Mouse (Mus musculus) limb, embryonic 14.5 days (tissue): ENCODE measurements at regions not wholly inside any gene's neighbourhood (a gene's known extent, or its start where the extent isn't known, plus 50 kb on each side); places are given as distances from the start of the nearest gene placed in this dataset.
A peak's percentile ranks its signal among the peaks of the same experiment; 100 is the strongest.

Experiments
- ATAC-seq: fragments of 200-750 bp; cut with Nextera tagmentation; 2 replicates; pipeline ENCODE4 v1.8.0; 2017; ENCODE audit warnings: low read depth, moderate number of reproducible peaks, moderate TSS enrichment; ENCODE audit not compliant: low FRiP score
- DNase-seq: peaks from one replicate; pipeline ENCODE4 v3.0.0-alpha.2; 2015; ENCODE audit warnings: low spot score
- H3K27ac ChIP-seq: fragments of 300-500 bp; sonication (generic); replicated peaks from 2 replicates; pipeline ENCODE4 v1.5.1; 2014; ENCODE audit warnings: low read depth, mild to moderate bottlenecking, low read length, moderate library complexity, mixed read lengths
- H3K27me3 ChIP-seq: fragments of 300-500 bp; sonication (generic); 2 replicates; pipeline ENCODE4 v1.6.1; 2014; ENCODE audit warnings: low read length, mixed read lengths; ENCODE audit not compliant: control insufficient read depth, insufficient read depth
- H3K36me3 ChIP-seq: fragments of 300-500 bp; sonication (generic); 2 replicates; pipeline ENCODE4 v1.6.1; 2014; ENCODE audit warnings: mild to moderate bottlenecking, low read length, moderate library complexity, mixed read lengths; ENCODE audit not compliant: control insufficient read depth, insufficient read depth
- H3K4me1 ChIP-seq: fragments of 300-500 bp; sonication (generic); 2 replicates; pipeline ENCODE4 v1.6.1; 2014; ENCODE audit warnings: antibody characterized with exemption, low read length, mixed read lengths; ENCODE audit not compliant: control insufficient read depth, insufficient read depth
- H3K4me2 ChIP-seq: fragments of 300-500 bp; sonication (generic); replicated peaks from 2 replicates; pipeline ENCODE4 v1.6.1; 2014; ENCODE audit warnings: low read depth, mild to moderate bottlenecking, low read length, moderate library complexity; ENCODE audit not compliant: severe bottlenecking
- H3K4me3 ChIP-seq: fragments of 300-500 bp; sonication (generic); replicated peaks from 2 replicates; pipeline ENCODE4 v1.5.1; 2014; ENCODE audit warnings: low read length
- H3K9ac ChIP-seq: fragments of 300-500 bp; sonication (generic); 2 replicates; pipeline ENCODE4 v1.6.1; 2014; ENCODE audit warnings: mild to moderate bottlenecking, low read depth, low read length, moderate library complexity; ENCODE audit not compliant: severe bottlenecking
- H3K9me3 ChIP-seq: fragments of 300-500 bp; sonication (generic); 2 replicates; pipeline ENCODE4 v1.6.1; 2016; ENCODE audit warnings: low read length; ENCODE audit not compliant: control insufficient read depth
- POLR2A ChIP-seq: fragments of 200-500 bp; IDR thresholded peaks from 2 replicates; pipeline ENCODE4 v1.8.0; 2012; ENCODE audit warnings: inconsistent platforms, mild to moderate bottlenecking, moderate library complexity, borderline replicate concordance; ENCODE audit not compliant: insufficient read depth, insufficient read length; ENCODE audit errors: extremely low read depth
- WGBS: fragments of 180-500 bp; shearing (Covaris S2); extraction: QIAGEN DNeasy Blood & Tissue Kit; methylation state at CpG from one replicate; pipeline ENCODE4 v1.1.7; 2014; 5-methylcytosine and 5-hydroxymethylcytosine counted together

DNA sequence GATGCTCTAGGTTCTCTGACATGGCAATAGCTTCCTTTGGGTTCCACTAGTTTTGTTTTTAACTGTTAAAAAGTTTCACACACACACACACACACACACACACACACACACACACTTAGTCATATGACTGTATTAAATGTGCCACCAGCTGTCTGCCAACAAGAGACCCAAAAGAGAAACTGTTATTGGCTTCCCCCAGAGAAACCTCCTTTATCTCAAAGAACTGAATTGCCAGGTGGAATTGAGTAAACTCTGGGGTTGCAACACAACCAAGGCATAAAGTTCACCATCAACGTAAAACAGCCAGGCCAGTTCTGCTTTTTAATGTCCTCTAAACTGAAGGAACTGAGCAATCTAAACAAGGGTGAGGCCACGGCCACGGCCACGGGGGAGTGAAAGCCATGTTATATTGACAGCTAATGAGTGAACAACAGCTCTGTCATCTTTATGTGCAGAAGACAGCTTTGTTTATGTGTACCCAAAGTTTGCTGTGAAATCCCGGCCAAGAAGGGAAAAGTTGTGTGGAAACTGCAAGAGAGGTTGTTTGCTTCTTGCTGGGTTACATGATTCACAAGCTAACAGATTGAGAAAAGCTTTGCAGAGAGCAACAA lies 69.3 kb downstream of the Btg1 start:
- WGBS: 30% methylated on average over 5 of the region's 5 CpGs
- Histone ChIP-seq H3K9ac (no peak overlapping the region), H3K4me3 (no peak overlapping the region), H3K4me2 (no peak overlapping the region), H3K27me3 (no peaks in the 10 kb centered on the region), H3K9me3 (no peaks in the 10 kb centered on the region), H3K36me3 (no peaks in the 10 kb centered on the region), H3K27ac (no peak overlapping the region), H3K4me1 (peaks cover 16% of the 10 kb centered on the region)
- DNase-seq: no peak
- no peak for ATAC-seq
- TF ChIP-seq POLR2A: no peak

DNA sequence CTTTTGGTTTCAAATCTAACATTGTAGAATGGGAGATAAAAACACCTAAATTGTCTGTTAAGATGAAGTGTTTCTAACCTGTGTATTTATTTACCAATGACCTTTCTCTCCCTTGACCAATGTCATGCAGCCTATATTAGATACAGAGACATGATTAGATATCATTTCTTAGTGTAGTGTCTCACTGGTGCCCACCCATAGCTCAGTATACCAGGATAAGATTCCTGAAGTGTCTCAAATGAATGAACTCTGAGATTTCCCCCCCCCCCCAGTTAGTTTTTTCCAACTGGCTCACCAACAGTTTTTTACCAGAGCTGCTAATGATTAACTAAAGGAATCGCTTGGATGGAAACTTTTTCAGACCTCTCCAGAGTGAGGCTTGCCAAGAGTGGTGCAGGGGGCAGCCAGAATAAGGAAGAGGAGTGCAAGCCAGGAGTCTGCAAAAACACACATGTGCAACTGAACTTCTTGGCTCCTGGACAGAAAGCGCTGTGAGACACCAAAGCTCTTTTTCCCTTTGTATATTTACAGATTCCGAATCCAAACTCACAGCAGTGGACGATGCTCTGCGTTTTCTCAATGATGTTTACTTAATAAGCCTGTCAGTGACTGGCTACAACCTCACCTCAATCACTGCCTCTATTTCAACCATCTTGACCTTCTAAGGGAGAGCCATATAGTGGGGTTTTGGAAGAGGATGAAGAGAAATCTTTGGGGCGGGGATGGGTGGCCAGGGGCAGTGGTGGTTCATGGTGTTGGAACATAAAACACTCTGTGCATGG lies 70.0 kb downstream of the Btg1 start:
- H3K27ac ChIP-seq: peak overlapping the region; percentile 9
- no peaks in the 10 kb centered on the region for H3K36me3 ChIP-seq
- H3K9me3 ChIP-seq: no peaks in the 10 kb centered on the region
- peaks cover 19% of the 10 kb centered on the region for H3K4me1 ChIP-seq
- TF ChIP-seq POLR2A: no peak
- no peak overlapping the region for H3K4me3 ChIP-seq
- DNase-seq (peak; percentile 90), ATAC-seq (peak; percentile 88)
- WGBS: 39% methylated on average over 6 of the region's 6 CpGs
- no peaks in the 10 kb centered on the region for H3K27me3 ChIP-seq
- no peak overlapping the region; the same call in 1 of the 2 replicates for H3K4me2 ChIP-seq
- no peak overlapping the region for H3K9ac ChIP-seq

DNA sequence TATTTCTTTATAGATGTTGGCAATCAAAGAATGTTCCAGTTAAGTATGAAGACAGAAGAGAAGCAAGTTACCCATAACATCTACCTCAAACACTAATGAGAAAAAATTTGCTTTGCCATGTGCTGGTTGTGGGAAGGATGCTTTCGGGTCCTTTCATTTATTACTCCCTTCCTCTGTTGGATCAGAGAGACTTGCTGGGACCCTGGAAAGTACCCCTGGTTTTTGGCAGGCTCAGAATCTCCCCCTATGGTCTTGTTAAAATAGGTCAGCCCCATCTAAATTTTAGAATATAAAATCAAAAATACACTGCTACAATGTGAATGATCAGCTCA lies 70.6 kb downstream of the Btg1 start:
- DNase-seq (no peak), ATAC-seq (peak; percentile 53; the same call in 1 of the 2 replicates)
- H3K27me3 ChIP-seq: no peaks in the 10 kb centered on the region
- no peak for TF ChIP-seq POLR2A
- H3K4me3 ChIP-seq: no peak overlapping the region
- H3K9me3 ChIP-seq: no peaks in the 10 kb centered on the region
- no peaks in the 10 kb centered on the region for H3K36me3 ChIP-seq
- WGBS: 46% methylated on average over 1 of the region's 1 CpGs
- peak overlapping the region; percentile 9; the same call in 1 of the 2 replicates for H3K27ac ChIP-seq
- H3K4me1 ChIP-seq: peaks cover 19% of the 10 kb centered on the region
- no peak overlapping the region for H3K4me2 ChIP-seq
- H3K9ac ChIP-seq: no peak overlapping the region

DNA sequence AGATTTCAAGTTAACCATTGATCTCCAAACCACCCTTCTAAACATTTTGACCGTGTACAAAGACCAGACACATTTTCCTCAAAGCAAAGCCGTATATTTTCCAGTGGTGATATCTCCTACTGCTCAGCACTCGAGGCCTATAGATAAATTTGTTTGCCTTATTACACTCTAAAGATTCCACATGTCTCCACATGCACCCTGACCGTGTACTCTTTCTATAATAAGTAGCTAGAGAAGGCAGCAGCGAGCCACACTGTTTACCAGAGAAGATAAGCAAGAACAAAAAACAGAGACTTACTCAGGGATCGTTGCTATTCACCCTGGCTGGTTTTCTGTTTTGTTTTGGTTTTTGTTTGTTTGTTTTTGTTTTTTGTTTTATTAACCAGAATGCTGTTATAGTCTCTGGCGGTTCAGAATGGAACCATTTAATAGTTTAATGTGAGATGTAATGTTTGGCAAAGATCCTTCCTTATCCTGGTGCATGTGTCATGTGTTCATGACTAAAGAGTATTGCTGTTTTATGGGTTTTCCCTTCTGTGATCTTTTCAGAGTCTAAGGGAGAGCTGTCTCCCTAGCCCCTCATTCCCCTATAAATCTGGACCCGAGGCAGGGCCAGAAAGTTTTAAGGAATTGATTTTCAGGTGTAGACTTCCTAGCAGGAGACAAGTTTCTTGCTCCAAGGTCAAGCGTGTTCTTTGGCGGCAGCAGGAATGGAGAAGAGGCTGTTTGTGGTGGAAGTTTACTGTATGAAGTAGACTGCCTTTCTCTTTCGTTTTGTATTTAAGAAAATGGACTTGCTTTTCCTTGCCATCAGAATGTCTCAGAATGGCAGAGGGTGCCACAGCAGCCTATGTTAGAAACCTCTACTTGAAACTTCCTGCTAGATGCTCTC lies 73.4 kb downstream of the Btg1 start:
- H3K4me2 ChIP-seq: no peak overlapping the region

DNA sequence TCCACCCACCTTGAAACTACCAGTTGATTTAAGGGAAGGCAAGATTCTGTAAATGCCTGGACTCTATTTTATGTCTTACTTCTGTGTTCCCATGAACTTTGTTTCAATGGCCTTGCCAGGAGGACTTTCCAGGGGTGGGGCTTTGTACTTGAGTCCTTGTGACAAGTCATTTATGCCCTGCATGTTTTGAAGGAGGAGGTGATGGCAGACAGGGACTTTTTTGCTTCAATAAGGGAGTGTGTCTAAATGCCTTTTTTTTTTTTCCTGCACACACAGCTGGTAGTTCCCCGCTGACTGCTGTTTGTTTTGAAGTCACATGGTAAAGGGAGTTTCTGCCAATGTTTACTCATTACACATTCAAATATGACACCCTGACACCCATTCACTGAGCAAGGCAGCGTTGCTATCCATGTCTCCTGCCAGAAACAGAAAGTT lies 74.1 kb downstream of the Btg1 start:
- peak; percentile 8 for DNase-seq
- Histone ChIP-seq H3K4me3 (no peak overlapping the region), H3K36me3 (no peaks in the 10 kb centered on the region), H3K9ac (no peak overlapping the region), H3K9me3 (no peaks in the 10 kb centered on the region), H3K4me2 (no peak overlapping the region), H3K27me3 (no peaks in the 10 kb centered on the region), H3K27ac (0 out of 2 replicates have a peak overlapping the region, but pooled peaks have one; percentile 44), H3K4me1 (peaks cover 24% of the 10 kb centered on the region)
- no peak for TF ChIP-seq POLR2A
- no peak for ATAC-seq
- 38% methylated on average over 2 of the region's 2 CpGs for WGBS

More for the DNA sequence above, 73.4 kb downstream of the Btg1 start:
- Histone ChIP-seq H3K9me3 (no peaks in the 10 kb centered on the region), H3K4me1 (peaks cover 24% of the 10 kb centered on the region), H3K9ac (no peak overlapping the region), H3K27me3 (no peaks in the 10 kb centered on the region), H3K4me3 (no peak overlapping the region), H3K27ac (0 out of 2 replicates have a peak overlapping the region, but pooled peaks have one; percentile 44), H3K36me3 (no peaks in the 10 kb centered on the region)
- 48% methylated on average over 11 of the region's 11 CpGs for WGBS
- no peak for TF ChIP-seq POLR2A
- no peak for ATAC-seq
- no peak for DNase-seq
